ENCODE assay signal across 8 mouse cellular contexts in genomic region chr11:93995111-93995719, GRCm38 (mm10). TPM values are rescaled to one million over a fixed set of nuclear protein-coding genes. Genes with fewer than 3 reads are reported as not detected.
A peak's percentile ranks its signal among the peaks of the same experiment; 100 is the strongest.
DNase-seq lines count a peak whose midpoint lies in the region; ATAC-seq and TF ChIP-seq lines count a peak whose summit lies in the region.

No protein-coding gene starts in this region.

- H3K27me3 ChIP-seq in G1E (ENCODE audit: insufficient read depth, low read length): 0 out of 2 replicates have a peak, but pooled peaks cover under 1% of the 10 kb centered on the region
- 0 out of 2 replicates have a peak, but pooled peaks cover 5% of the 10 kb centered on the region for H3K27me3 ChIP-seq in forebrain, embryonic 16.5 days (replicated peaks; ENCODE audit: control insufficient read depth, insufficient read depth, low read length)
- H3K27me3 ChIP-seq in neural tube, embryonic 14.5 days (ENCODE audit: control insufficient read depth, insufficient read depth, low read length): peaks cover 2% of the 10 kb centered on the region; the same call in 1 of the 2 replicates

- peaks cover 17% of the 10 kb centered on the region for H3K36me3 ChIP-seq in G1E (replicated peaks)
- no peaks in the 10 kb centered on the region for H3K36me3 ChIP-seq in forebrain, embryonic 16.5 days (ENCODE audit: control insufficient read depth, insufficient read depth)
- H3K36me3 ChIP-seq in neural tube, embryonic 14.5 days (ENCODE audit: control insufficient read depth, insufficient read depth, low read length): no peaks in the 10 kb centered on the region

- H3K4me3 ChIP-seq in G1E (ENCODE audit: low read depth, low read length): peak overlapping the region; percentile 99
- peak overlapping the region; percentile 80 for H3K4me3 ChIP-seq in forebrain, embryonic 16.5 days (replicated peaks; ENCODE audit: low read length)
- peak overlapping the region; percentile 90 for H3K4me3 ChIP-seq in neural tube, embryonic 14.5 days (ENCODE audit: low read depth, low read length)

- no peak for TF ChIP-seq CTCF in G1E (IDR thresholded peaks at IDR 0.05; ENCODE audit: low read depth, low read length)

- ATAC-seq in G1E (ENCODE audit: extremely low read depth, insufficient number of reproducible peaks, low FRiP score, poor library complexity, severe bottlenecking): peak; percentile 89
- peak; percentile 14; the same call in 1 of the 2 replicates for ATAC-seq in forebrain, embryonic 16.5 days
- ATAC-seq in neural tube, embryonic 14.5 days (ENCODE audit: low read depth): peak; percentile 43; the same call in 1 of the 2 replicates

- WGBS in forebrain, embryonic 16.5 days: 9% methylated on average over 15 of the region's 15 CpGs
- 6% methylated on average over 15 of the region's 15 CpGs for WGBS in neural tube, embryonic 14.5 days

- peak overlapping the region; percentile 91 for H3K9ac ChIP-seq in forebrain, embryonic 16.5 days (replicated peaks; ENCODE audit: low read depth, low read length)
- peak overlapping the region; percentile 94 for H3K9ac ChIP-seq in neural tube, embryonic 14.5 days (replicated peaks; ENCODE audit: low read depth, low read length)

- H3K4me1 ChIP-seq in G1E (ENCODE audit: insufficient read depth, low read depth, low read length): peaks cover 48% of the 10 kb centered on the region
- H3K4me1 ChIP-seq in forebrain, embryonic 16.5 days (replicated peaks; ENCODE audit: control insufficient read depth, insufficient read depth, low read length): peaks cover 30% of the 10 kb centered on the region
- H3K4me1 ChIP-seq in neural tube, embryonic 14.5 days (ENCODE audit: control insufficient read depth, insufficient read depth, low read length): peaks cover 21% of the 10 kb centered on the region

- H3K27ac ChIP-seq in forebrain, embryonic 16.5 days (ENCODE audit: low read length): peak overlapping the region; percentile 92
- H3K27ac ChIP-seq in neural tube, embryonic 14.5 days (ENCODE audit: low read depth, low read length): peak overlapping the region; percentile 95

- DNase-seq in G1E (ENCODE audit: low spot score): peak; percentile 83
- DNase-seq in cerebellum, adult 18-20 months: peak; percentile 74 to 85
- DNase-seq in heart, postnatal 25 days (ENCODE audit: low spot score): peak; percentile 89
- peak; percentile 69 to 78 for DNase-seq in layer of hippocampus, adult 18-20 months (ENCODE audit: low spot score in 2 of 2)
- DNase-seq in lung, adult 18-20 months: peak; percentile 93 to 96
- DNase-seq in testis, postnatal 10 days (ENCODE audit: low spot score): peak; percentile 79

- intact Hi-C loops in heart, postnatal 25 days (cut with DNase I): loop anchor here (2.0 to 5.0 kb wide), 2 partner anchors 26 to 38 kb away; partner anchors contain the start of genes Gm20390, Nme1 and Nme2

- peak overlapping the region; percentile 86 for H3K4me2 ChIP-seq in forebrain, embryonic 16.5 days (ENCODE audit: low read length)
- H3K4me2 ChIP-seq in neural tube, embryonic 14.5 days (ENCODE audit: low read depth, low read length): peak overlapping the region; percentile 80

- no peaks in the 10 kb centered on the region for H3K9me3 ChIP-seq in G1E (replicated peaks)
- no peaks in the 10 kb centered on the region for H3K9me3 ChIP-seq in forebrain, embryonic 16.5 days (ENCODE audit: control insufficient read depth, low read length)
- H3K9me3 ChIP-seq in neural tube, embryonic 14.5 days (ENCODE audit: control insufficient read depth, low read length): no peaks in the 10 kb centered on the region

RNA-seq across cellular contexts. Expression of gene Spag9, which starts 0.7 kb away (rescaled TPM):
- total RNA-seq in G1E (2014; fragmentation: Nextera tagmentation) (60.0 and 65.0 TPM in 2 replicates), G1E (2017) (43.8 and 53.3 TPM in 2 replicates)
- 10.5 and 15.3 TPM in 2 replicates for polyA plus RNA-seq in G1E (2012)
- polyA plus RNA-seq in forebrain, embryonic 16.5 days (2015; fragmentation: Nextera tagmentation; extraction: Ambion mirVana): 99.1 and 108 TPM in 2 replicates
- 100 to 1,000 TPM; 132 to 139 TPM for total RNA-seq in heart, postnatal 25 days (2021)
- 100 to 1,000 TPM; 212 to 219 TPM for total RNA-seq in layer of hippocampus, adult 18-20 months (2021)
- 126 and 129 TPM in 2 replicates for polyA plus RNA-seq in neural tube, embryonic 14.5 days (2014; fragmentation: Nextera tagmentation; extraction: Ambion mirVana)

RNA-seq across cellular contexts. Expression of gene Nme1, which starts 26.9 kb away (rescaled TPM):
- total RNA-seq in G1E (2014; fragmentation: Nextera tagmentation) (30.4 and 59.1 TPM in 2 replicates), G1E (2017) (142 and 179 TPM in 2 replicates)
- polyA plus RNA-seq in G1E (2012): 6.5 and 7.7 TPM in 2 replicates
- 267 and 357 TPM in 2 replicates for polyA plus RNA-seq in forebrain, embryonic 16.5 days (2015; fragmentation: Nextera tagmentation; extraction: Ambion mirVana)
- total RNA-seq in heart, postnatal 25 days (2021): 10 to 100 TPM; 12.9 to 15.5 TPM
- total RNA-seq in layer of hippocampus, adult 18-20 months (2021): 10 to 100 TPM; 65.8 to 73.3 TPM
- 335 and 444 TPM in 2 replicates for polyA plus RNA-seq in neural tube, embryonic 14.5 days (2014; fragmentation: Nextera tagmentation; extraction: Ambion mirVana)

RNA-seq across cellular contexts. Expression of gene Gm20390, which starts 27.1 kb away (rescaled TPM):
- 34.7 and 48.9 TPM in 2 replicates for total RNA-seq in G1E (2014; fragmentation: Nextera tagmentation)
- not detected in 2 replicates for total RNA-seq in G1E (2017)
- polyA plus RNA-seq in G1E (2012): 246 and 259 TPM in 2 replicates
- polyA plus RNA-seq in forebrain, embryonic 16.5 days (2015; fragmentation: Nextera tagmentation; extraction: Ambion mirVana): 347 and 368 TPM in 2 replicates
- 10 to 100 TPM; 15.9 to 21.2 TPM for total RNA-seq in heart, postnatal 25 days (2021)
- total RNA-seq in layer of hippocampus, adult 18-20 months (2021): 100 to 1,000 TPM; 108 to 113 TPM
- polyA plus RNA-seq in neural tube, embryonic 14.5 days (2014; fragmentation: Nextera tagmentation; extraction: Ambion mirVana): 295 and 298 TPM in 2 replicates

RNA-seq across cellular contexts. Expression of gene Nme2, which starts 39.2 kb away (rescaled TPM):
- total RNA-seq in G1E (2014; fragmentation: Nextera tagmentation) (23.6 and 29.3 TPM in 2 replicates), G1E (2017) (144 and 162 TPM in 2 replicates)
- 131 and 161 TPM in 2 replicates for polyA plus RNA-seq in G1E (2012)
- polyA plus RNA-seq in forebrain, embryonic 16.5 days (2015; fragmentation: Nextera tagmentation; extraction: Ambion mirVana): 86.5 and 106 TPM in 2 replicates
- 1,000 to 10,000 TPM; 1,044 to 1,063 TPM for total RNA-seq in heart, postnatal 25 days (2021)
- 10 to 100 TPM; 76.6 to 90.3 TPM for total RNA-seq in layer of hippocampus, adult 18-20 months (2021)
- 74.2 and 85.2 TPM in 2 replicates for polyA plus RNA-seq in neural tube, embryonic 14.5 days (2014; fragmentation: Nextera tagmentation; extraction: Ambion mirVana)

Comparison
In these comparisons a context has a peak if more than half of its experiments do, and no peak if none do; other contexts are left out.
1. Peak in every context shown above with its lines: DNase-seq, ATAC-seq, H3K4me3 ChIP-seq and H3K27ac ChIP-seq.
2. ATAC-seq: peak in every context shown above with its lines; median percentile 89 in G1E; 43 in neural tube, embryonic 14.5 days; 14 in forebrain, embryonic 16.5 days.